In the genomic region with DNA sequence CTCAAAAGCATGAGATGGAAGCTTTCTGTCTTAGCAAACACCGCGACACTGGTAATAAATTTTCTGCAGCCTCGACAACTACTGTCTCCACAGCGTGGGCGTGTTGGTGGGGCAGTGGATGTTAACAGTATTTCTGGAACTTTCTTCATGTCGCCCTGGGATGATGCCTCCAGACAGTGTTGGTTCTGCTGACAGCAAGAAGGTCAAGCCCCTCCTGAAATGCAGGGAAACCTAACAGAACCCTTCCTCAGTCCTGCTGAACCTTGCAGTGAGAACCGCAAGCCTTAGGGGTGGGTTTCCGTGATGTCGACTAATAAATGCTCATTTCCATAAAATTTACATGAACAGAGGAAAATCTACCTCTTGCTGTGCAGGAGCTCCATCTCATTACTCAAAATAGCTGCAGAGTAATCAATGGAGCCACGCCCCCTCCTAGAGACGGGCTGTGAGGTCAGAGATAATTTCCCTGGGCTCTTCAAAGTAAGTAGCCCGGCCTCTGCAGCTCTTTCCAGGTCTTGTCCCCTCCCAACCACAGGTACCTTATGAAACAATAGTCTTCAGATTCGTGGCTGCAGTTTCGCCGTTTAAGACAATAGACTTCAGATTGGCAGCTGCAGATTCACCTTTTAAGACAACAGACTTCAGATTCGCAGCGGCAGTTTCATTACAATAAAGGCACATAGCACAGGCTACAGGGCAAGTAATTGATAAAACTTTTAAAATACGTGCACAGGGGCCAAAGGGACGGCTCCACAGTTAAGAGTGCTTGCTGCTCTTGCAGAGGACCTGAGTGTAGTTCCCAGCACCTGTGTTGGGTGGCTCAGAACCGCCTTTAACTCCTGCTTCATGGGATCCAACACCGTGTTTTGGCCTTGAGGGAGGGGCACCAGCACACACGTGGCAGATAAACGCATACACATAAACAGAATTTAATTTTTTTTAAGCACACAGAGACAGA, we compare ENCODE assay signal across 8 mouse cellular contexts.
DNase-seq lines count a peak whose midpoint lies in the region; ATAC-seq lines count a peak whose summit lies in the region.

No protein-coding gene starts in this region.

- peak; percentile 20 to 23 for DNase-seq in urinary bladder, postnatal 36 days (ENCODE audit: low spot score in 2 of 2)
- no peak for DNase-seq in urinary bladder, postnatal 4 days (ENCODE audit: low spot score in 2 of 2)
- peak; percentile 83 for DNase-seq in embryo, embryonic 11 days
- peak; percentile 64 for DNase-seq in kidney, postnatal 10 days
- peak; percentile 51 to 65 for DNase-seq in lung, adult 18-20 months
- peak; percentile 28 for DNase-seq in ovary, adult 18-20 months (ENCODE audit: low spot score)
- DNase-seq in gastrocnemius, adult 18-20 months (ENCODE audit: low spot score), result no peak

- 0 out of 2 replicates have a peak overlapping the region, but pooled peaks have one; percentile 9 for H3K9ac ChIP-seq in heart, embryonic 15.5 days

- no peaks in the 10 kb centered on the region for H3K27me3 ChIP-seq in heart, embryonic 15.5 days

- H3K9me3 ChIP-seq in heart, embryonic 15.5 days (replicated peaks), result no peaks in the 10 kb centered on the region

- peak overlapping the region; percentile 69 for H3K4me2 ChIP-seq in heart, embryonic 15.5 days

- H3K36me3 ChIP-seq in heart, embryonic 15.5 days, result no peaks in the 10 kb centered on the region

- 49% methylated on average over 23 of the region's 23 CpGs for WGBS in heart, embryonic 15.5 days

- H3K4me3 ChIP-seq in heart, embryonic 15.5 days, result peak overlapping the region; percentile 48

- ATAC-seq in heart, embryonic 15.5 days (replicated peaks; ENCODE audit: insufficient number of reproducible peaks, insufficient read depth, low FRiP score, low read depth), result no peak; the same call in 1 of the 2 replicates

- no peak overlapping the region for H3K27ac ChIP-seq in heart, embryonic 15.5 days

- H3K4me1 ChIP-seq in heart, embryonic 15.5 days (replicated peaks), result peaks cover 4% of the 10 kb centered on the region

Comparison
In these comparisons a context has a peak if more than half of its experiments do, and no peak if none do; other contexts are left out.
1. DNase-seq: peak in urinary bladder, postnatal 36 days (2 of 2), embryo, embryonic 11 days (single experiment), kidney, postnatal 10 days (single experiment), lung, adult 18-20 months (2 of 2) and ovary, adult 18-20 months (single experiment); none in urinary bladder, postnatal 4 days (0 of 2) and gastrocnemius, adult 18-20 months (single experiment).